Mouse (Mus musculus): ENCODE measurements around the gene Svopl.

DNA sequence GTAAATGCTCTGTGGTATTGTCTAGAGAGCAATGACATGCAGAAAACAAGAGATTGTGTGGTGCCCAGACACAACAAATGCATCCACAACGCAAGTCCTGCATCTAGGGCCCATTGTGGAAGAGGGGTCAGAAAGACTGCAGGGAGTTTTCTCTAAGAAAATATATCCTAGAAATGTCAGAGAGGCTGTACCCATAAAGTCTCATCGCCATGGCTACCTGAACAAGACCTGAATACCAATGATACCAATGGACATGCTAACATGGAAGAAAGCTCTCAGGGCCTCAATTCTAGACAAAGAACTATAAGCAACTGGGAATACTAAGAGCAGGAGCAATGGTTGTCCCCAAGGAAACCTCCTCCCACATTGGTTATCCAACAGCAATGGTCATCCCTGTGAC, 34.0 kb downstream of the Svopl start:
- TF ChIP-seq CTCF (IDR thresholded peaks at IDR 0.05; ENCODE audit: low read depth) (no peak), EP300 (IDR thresholded peaks at IDR 0.05; ENCODE audit: low read depth) (no peak)
